Mouse (Mus musculus) liver, postnatal 0 days (tissue): ENCODE data around the gene Myh7b.

Experiments used
- CTCF ChIP-seq: sonication (generic); IDR thresholded peaks from 2 replicates; pipeline ENCODE4 v1.5.1; 2016; ENCODE audit warnings: antibody characterized with exemption, low read depth
- EP300 ChIP-seq: IDR thresholded peaks from 2 replicates; pipeline ENCODE4 v1.6.1; 2016; ENCODE audit warnings: antibody characterized with exemption, low read depth, mild to moderate bottlenecking

DNA sequence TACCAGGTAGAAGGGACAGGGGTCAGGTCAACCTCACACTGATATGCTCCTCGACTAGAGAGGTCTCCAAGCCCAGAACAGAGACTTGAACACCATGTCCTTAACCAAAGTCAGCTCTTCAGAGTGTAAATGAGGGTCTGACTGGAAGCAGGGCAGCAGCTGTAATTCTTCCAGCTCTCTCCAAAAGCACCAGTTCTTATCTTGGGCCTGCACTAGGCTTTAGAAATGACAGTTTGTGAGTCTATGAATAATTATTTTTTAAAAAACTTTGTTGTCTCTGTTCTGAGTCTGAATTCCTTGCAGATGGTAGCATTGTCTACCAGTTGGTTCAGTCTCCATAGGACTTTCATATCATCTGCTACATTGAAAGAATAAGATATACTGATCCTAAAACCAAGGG, 48.8 kb upstream of the Myh7b start:
- TF ChIP-seq CTCF (no peak), EP300 (peak; percentile 29; the same call in 1 of the 2 replicates)
